Comparison of ENCODE assay signal across 11 mouse cellular contexts in the genomic region with DNA sequence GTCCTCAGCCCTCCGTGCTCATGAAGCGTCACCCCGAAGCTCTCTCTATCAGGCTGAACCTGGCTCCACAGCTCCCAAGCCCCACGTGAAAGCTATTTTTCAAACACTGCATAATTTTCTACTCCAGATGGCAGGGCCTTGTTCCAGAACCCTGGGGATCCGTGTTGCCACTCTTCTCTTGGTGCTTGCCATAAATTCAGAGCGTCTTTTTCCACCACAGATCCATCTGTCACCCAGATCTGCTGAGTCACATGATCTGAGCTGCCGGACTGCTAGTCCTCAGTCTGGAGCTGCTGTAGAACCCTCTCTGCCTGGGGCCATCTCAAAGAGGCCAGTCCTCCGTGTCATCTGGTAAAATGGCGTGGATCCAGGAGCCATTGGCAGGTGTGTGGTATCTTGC.
A peak's percentile ranks its signal among the peaks of the same experiment; 100 is the strongest.
DNase-seq lines count a peak whose midpoint lies in the region; ATAC-seq lines count a peak whose summit lies in the region.
"Had no signal": no experiment of that assay in that cellular context is flagged by ENCODE, and none has a peak within 500 bp of the region (broad histone marks: within the 10 kb centered on the region; RNA-seq: fewer than 3 reads in every experiment).

No protein-coding gene starts in this region.

- H3K36me3 ChIP-seq in midbrain, embryonic 14.5 days (ENCODE audit: control insufficient read depth, insufficient read depth, low read length): no peaks in the 10 kb centered on the region
- no peaks in the 10 kb centered on the region for H3K36me3 ChIP-seq in midbrain, embryonic 15.5 days (replicated peaks)
- H3K36me3 ChIP-seq: embryonic facial prominence, embryonic 12.5 days; heart, embryonic 13.5 days had no signal

- peak; percentile 23 for DNase-seq in midbrain, embryonic 14.5 days
- DNase-seq in frontal cortex, postnatal 36 days (ENCODE audit: low spot score in 2 of 2): peak; percentile 71 to 90
- DNase-seq in left cerebral cortex, adult 9 months (ENCODE audit: low spot score in 2 of 2): peak; percentile 61 to 81
- no peak for DNase-seq in B cell, adult 2 months
- no peak for DNase-seq in urinary bladder, adult 18-20 months (ENCODE audit: low spot score in 2 of 2)
- no peak for DNase-seq in kidney, postnatal 36 days
- DNase-seq in adrenal gland, postnatal 36 days: no peak
- DNase-seq: kidney, postnatal 14 days had no signal

- H3K27ac ChIP-seq in midbrain, embryonic 14.5 days (replicated peaks; ENCODE audit: low read depth, low read length): no peak overlapping the region
- no peak overlapping the region for H3K27ac ChIP-seq in midbrain, embryonic 15.5 days
- H3K27ac ChIP-seq: embryonic facial prominence, embryonic 12.5 days; heart, embryonic 13.5 days had no signal

- 63% methylated on average over 9 of the region's 9 CpGs for WGBS in midbrain, embryonic 14.5 days
- 61% methylated on average over 9 of the region's 9 CpGs for WGBS in midbrain, embryonic 15.5 days

- no peaks in the 10 kb centered on the region for H3K9me3 ChIP-seq in midbrain, embryonic 14.5 days (ENCODE audit: control insufficient read depth, low read length)
- no peaks in the 10 kb centered on the region for H3K9me3 ChIP-seq in midbrain, embryonic 15.5 days
- H3K9me3 ChIP-seq: embryonic facial prominence, embryonic 12.5 days; heart, embryonic 13.5 days had no signal

- H3K4me1 ChIP-seq in midbrain, embryonic 14.5 days (ENCODE audit: control insufficient read depth, insufficient read depth, low read length): peaks cover 8% of the 10 kb centered on the region; the same call in 1 of the 2 replicates
- H3K4me1 ChIP-seq in midbrain, embryonic 15.5 days: peaks cover 19% of the 10 kb centered on the region
- H3K4me1 ChIP-seq: embryonic facial prominence, embryonic 12.5 days; heart, embryonic 13.5 days had no signal

- H3K27me3 ChIP-seq in midbrain, embryonic 14.5 days (ENCODE audit: control insufficient read depth, insufficient read depth, low read length): no peaks in the 10 kb centered on the region
- no peaks in the 10 kb centered on the region for H3K27me3 ChIP-seq in midbrain, embryonic 15.5 days (replicated peaks)
- H3K27me3 ChIP-seq: embryonic facial prominence, embryonic 12.5 days; heart, embryonic 13.5 days had no signal

- no peak overlapping the region for H3K4me2 ChIP-seq in midbrain, embryonic 14.5 days (ENCODE audit: low read length)
- no peak overlapping the region for H3K4me2 ChIP-seq in midbrain, embryonic 15.5 days
- H3K4me2 ChIP-seq: embryonic facial prominence, embryonic 12.5 days; heart, embryonic 13.5 days had no signal

- no peak overlapping the region for H3K9ac ChIP-seq in midbrain, embryonic 14.5 days (replicated peaks; ENCODE audit: low read length)
- H3K9ac ChIP-seq in midbrain, embryonic 15.5 days: no peak overlapping the region
- H3K9ac ChIP-seq: embryonic facial prominence, embryonic 12.5 days; heart, embryonic 13.5 days had no signal

- H3K4me3 ChIP-seq in midbrain, embryonic 14.5 days (replicated peaks; ENCODE audit: low read depth, low read length): no peak overlapping the region
- no peak overlapping the region for H3K4me3 ChIP-seq in midbrain, embryonic 15.5 days
- H3K4me3 ChIP-seq: embryonic facial prominence, embryonic 12.5 days; heart, embryonic 13.5 days had no signal

- no peak for ATAC-seq in midbrain, embryonic 14.5 days (ENCODE audit: low FRiP score, low TSS enrichment)
- ATAC-seq in midbrain, embryonic 15.5 days (replicated peaks): no peak

Comparison
In these comparisons a context has a peak if more than half of its experiments do, and no peak if none do; other contexts are left out.
1. DNase-seq: peak in midbrain, embryonic 14.5 days (single experiment), frontal cortex, postnatal 36 days (2 of 2) and left cerebral cortex, adult 9 months (2 of 2); none in B cell, adult 2 months (0 of 2), urinary bladder, adult 18-20 months (0 of 2), kidney, postnatal 36 days (0 of 2) and adrenal gland, postnatal 36 days (0 of 2).